Mouse (Mus musculus): ENCODE measurements at regions not wholly inside any gene's neighbourhood (a gene's known extent, or its start where the extent isn't known, plus 50 kb on each side); places are given as distances from the start of the nearest gene placed in this dataset.

- DNase-seq (ENCODE audit: low spot score in 2 of 2): no peak
Observed at GRCm38 (mm10) chr15:64520568-64520967, 296.9 kb upstream of the Gm21798 start.

DNA sequence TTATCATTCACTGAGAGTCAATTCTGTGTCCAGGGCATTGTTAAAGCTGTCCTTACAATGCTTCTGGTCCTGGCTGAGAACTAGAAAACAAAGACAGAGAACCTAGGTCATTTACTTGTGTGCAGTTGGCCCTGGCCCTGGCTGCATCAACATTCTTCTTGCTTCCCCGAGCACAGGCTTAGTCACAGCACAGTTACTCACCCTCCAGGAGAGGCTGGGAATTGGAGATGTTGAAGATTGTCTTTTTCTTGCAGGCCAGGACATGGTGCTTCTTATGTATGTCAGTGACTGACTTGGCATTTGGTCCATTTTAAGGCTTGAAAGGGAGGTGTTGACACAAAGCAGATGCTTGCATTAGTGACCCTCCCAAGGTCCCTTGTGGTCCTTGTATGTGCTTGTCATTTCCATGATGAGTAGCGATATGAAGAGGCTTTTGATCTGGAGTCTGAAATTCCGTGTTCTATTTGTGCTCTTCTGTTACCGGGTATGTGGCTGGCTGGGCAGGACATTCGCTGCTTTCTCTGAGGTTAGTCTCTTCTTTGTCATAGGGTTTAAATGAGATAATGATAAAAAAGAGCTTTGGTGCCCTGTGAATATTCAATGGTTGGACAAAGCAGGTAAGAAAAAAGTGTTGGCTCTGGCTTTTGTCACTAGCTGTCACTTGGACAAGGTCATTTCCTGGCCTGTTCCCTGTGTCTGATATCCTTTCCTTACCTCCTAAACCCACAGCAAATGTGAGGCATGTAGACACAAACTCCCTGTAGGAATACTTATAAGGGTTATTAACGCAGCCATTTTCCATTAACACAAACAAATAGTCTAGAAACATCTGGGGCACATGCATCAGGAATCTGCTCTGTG is 285.0 kb upstream of the Gm21798 start:
- DNase-seq (ENCODE audit: low spot score in 2 of 2): no peak

GRCm38 (mm10) chr15:64533169-64533795 is 284.2 kb upstream of the Gm21798 start:
- no peak for DNase-seq (ENCODE audit: low spot score in 2 of 2)

- no peak for DNase-seq (ENCODE audit: low spot score in 2 of 2)
Observed at GRCm38 (mm10) chr15:64534166-64534565, 283.3 kb upstream of the Gm21798 start.

DNA sequence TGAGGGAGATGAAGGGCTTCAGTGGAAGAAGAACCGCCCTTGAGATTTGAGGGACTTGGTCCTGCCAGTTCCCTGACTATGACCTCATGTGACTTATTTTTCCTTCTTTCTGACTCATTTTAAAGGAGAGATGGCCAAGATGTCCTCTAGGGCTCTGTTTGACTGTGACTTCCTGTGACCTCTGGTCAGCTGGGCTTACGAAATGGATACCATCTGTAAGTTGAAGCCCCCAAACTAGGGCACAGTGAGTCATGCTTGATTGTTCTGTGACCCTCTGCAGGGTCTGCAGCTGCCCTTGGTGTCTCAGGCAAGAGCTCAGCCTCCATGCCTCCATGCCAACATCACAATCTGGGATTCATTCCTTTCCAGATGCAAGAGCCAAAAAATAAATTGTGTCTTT is 282.3 kb upstream of the Gm21798 start:
- DNase-seq (ENCODE audit: low spot score in 2 of 2): no peak

DNA sequence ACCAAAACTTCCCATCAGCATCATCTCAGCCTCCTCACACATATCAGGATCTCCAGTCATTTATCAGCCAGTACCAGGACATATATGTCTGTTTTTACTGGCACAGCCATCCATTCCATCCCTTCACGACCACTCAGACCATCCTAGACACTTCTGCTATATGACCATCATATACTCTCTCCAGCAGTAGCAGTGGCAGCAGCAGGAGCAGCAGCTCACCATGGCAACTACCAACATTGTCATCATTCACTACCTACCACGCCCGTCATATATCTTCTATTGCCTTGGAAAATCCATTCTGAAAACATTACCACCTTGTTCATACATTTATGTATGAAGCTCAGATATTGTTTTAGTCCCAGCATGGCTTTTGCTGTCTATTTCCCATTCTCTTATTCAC is 276.1 kb upstream of the Gm21798 start:
- DNase-seq (ENCODE audit: low spot score in 2 of 2): no peak

DNA sequence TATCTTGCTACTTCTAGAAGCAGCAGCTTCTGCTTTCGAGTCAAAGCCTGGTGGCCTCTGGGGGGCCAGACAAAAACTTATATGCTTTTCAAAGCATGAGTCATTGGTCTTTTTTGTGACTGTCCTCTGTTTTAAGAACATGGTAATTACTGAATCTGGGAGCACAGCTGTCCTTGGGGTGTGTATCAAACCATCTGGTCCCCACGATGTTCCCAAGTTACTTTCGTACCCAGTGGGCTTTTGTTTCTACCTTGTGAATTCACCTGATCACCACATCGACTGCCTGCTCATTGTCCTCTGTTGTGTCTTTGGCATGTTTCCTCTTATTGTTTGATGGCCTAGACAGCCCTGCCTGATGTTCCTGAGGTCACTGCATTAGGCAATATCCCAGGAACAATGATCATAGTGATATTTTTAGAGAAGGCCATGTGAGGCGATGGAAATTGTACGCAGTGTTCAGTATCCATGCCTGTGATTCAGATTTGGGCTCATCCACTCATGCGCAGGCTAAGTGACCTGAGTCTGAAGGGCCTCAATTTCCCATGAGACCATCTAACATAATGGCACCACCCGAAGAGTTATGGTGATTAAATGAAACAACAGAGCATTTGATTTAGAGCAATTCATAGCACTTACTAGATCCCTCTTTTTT is 275.1 kb upstream of the Gm21798 start:
- no peak for DNase-seq (ENCODE audit: low spot score in 2 of 2)

DNA sequence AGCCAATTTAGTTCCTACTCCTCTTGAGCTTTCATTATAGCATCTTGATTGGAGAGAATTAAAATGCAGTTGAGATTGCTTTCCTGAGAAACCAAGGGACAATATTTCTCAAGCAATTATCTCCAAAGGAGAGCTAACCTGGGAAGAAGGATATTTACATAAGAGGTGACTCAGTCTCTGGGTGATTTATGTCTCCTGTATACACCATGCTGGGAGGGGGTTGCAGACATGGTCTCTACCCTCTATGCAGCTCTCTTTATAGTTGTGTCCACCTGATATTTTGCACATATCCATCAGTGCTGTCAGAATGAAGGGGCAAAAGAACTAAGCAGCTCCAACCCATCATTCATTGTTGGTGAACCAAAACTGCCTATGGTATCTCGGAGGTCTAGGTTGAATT is 274.6 kb upstream of the Gm21798 start:
- no peak for DNase-seq (ENCODE audit: low spot score in 2 of 2)

DNA sequence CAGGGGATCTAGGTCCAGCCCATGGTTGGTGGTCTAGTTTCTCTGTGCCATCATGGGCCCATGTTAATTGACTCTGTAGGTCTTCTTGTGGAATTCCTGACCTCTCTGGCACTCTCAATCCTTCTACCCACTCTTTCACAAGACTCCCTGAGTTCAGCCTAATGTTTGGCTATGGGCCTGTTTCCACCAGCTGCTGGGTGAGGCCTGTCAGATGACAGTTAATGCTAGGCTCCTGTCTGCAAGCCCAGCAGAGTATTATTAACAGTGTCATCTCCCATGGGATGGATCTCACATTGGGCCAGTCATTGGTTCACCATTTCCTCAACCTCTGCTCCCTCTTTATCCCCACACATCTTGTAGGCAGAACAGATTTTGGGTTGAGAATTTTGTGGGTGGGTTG is 271.5 kb upstream of the Gm21798 start:
- DNase-seq (ENCODE audit: low spot score in 2 of 2): no peak

- DNase-seq (ENCODE audit: low spot score in 2 of 2): no peak
Observed at GRCm38 (mm10) chr15:64557540-64557939, 260.0 kb upstream of the Gm21798 start.

- DNase-seq (ENCODE audit: low spot score in 2 of 2): no peak
Observed at GRCm38 (mm10) chr15:64558220-64558619, 259.3 kb upstream of the Gm21798 start.

DNA sequence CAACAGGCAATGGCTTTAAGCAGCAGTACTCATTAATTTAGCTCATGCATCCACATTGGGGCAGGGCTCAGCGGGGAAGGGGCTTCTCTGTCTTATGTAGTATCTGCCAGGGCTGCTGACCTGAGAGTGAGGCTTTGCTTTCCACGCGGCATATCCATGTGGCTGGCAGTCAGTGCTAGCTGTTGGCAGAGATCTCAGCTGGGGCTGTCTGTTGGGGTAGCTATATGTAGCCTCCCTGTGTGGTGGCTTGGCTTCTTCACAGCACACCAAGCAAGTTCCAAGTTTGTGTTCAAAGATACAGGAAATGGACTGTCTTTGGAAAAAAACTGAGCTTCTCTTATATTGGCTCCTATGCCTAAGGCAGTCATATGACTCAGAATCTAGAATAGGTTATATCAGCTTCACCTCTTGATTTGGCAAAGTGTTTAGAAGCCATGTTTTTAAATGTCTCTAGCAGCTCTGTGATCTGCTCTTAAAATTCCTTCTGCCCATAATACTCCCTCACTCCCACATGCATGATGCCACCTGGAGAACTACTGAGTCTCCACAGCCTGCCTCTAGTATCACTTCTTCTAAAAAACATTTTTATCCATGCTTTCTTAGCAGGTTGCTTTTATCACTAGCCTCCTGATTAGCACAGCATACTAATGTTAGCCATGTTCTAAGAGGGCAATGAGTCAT is 254.9 kb upstream of the Gm21798 start:
- no peak for DNase-seq (ENCODE audit: low spot score in 2 of 2)

- DNase-seq (ENCODE audit: low spot score in 2 of 2): no peak
Observed at GRCm38 (mm10) chr15:64564703-64565102, 252.8 kb upstream of the Gm21798 start.

DNA sequence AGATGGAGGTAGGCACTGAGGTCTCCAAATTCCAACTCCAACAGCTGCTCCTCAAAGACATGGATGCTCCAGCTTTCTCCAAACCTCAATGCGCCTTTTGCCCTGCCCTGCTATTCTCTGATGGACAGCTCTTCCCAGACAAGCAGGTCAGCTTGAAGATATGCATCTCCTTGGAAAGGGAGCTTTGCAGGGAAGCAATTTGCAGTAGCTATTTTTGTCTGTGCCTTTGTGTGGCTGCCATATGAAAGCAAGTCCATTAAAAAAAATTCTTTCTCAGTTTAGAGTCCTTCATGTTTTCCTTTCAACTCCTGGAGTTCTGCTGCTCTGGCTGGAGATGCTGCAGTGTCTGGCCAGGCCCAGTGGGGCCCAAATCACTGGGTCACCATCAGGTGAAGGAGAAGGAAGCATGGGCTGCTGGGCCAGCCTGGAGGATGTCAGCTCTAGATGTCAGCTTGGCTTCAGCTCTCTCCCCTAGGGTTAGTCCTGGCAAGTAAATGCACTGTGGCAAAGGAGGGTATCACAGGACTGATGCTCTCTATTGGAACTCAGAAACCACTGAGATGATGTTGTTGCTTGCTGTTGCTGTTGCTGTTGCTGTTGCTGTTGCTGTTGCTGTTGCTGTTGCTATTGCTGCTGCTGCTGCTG is 240.5 kb upstream of the Gm21798 start:
- DNase-seq (ENCODE audit: low spot score in 2 of 2): no peak

GRCm38 (mm10) chr15:64578991-64579390 is 238.5 kb upstream of the Gm21798 start:
- no peak for DNase-seq (ENCODE audit: low spot score in 2 of 2)

DNA sequence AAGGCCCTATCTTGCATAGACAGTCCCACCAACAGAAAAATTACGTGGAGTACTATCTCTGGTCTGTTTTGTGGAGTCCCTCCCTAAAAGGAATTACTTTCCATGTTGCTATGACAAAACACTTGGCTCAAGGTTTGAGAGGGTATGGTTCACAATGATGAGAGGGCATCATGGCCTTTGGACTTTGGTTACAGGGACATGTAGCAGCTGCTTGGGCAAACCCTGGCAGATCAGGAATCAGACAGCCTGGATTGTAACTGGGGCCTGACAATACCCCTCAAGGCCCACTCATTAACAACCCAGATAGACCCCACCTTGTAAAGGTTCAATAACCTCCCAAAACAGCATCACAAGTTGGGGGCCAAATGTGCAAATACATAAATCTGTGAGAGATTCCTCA is 237.0 kb upstream of the Gm21798 start:
- DNase-seq (ENCODE audit: low spot score in 2 of 2): no peak

GRCm38 (mm10) chr15:64581046-64581445 is 236.4 kb upstream of the Gm21798 start:
- DNase-seq (ENCODE audit: low spot score in 2 of 2): no peak

GRCm38 (mm10) chr15:64584129-64584528 is 233.4 kb upstream of the Gm21798 start:
- no peak for DNase-seq (ENCODE audit: low spot score in 2 of 2)

GRCm38 (mm10) chr15:64586776-64587175 is 230.7 kb upstream of the Gm21798 start:
- DNase-seq (ENCODE audit: low spot score in 2 of 2): no peak

DNA sequence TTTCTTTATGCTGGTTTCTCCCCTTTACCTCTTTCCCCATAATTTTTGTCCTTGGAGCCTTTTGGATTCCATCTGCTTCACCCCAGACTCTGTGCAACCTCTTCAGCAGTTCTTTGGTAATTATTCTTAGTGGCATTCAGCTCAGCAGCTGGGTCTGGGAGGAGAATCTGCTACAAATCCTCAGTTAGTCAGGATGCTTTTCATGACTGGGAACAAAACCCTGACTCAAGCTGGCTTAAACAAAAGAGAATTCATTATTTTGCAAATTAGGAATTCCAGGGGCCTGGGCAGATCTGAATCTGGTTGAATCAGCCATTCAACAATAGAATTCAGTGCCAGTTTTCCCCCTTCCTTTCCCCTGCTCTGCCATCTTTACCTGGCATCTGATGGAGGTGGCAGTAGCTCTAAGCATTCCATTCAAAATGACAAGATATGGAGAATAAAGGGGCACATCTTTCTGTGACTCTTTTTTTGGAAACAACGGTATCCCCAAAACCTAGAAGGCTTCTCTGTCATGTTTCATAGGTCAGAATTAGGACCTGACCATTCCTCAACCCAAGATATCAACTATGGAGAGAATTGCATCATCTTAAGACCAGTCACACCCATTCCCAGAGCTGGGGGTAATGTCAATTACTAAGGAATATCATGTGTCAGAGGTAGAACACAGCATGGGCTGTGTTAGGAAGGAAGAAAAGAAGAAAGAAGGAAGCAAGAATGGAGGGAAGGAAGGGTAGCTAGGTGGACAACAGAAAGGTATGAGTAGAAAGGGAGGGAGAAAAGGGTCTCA is 227.2 kb upstream of the Gm21798 start:
- DNase-seq (ENCODE audit: low spot score in 2 of 2): no peak

GRCm38 (mm10) chr15:64613503-64613902 is 204.0 kb upstream of the Gm21798 start:
- DNase-seq (ENCODE audit: low spot score in 2 of 2): no peak

All from urinary bladder, adult 18-20 months (tissue).